Mouse (Mus musculus) midbrain, embryonic 16.5 days (tissue): ENCODE data around the gene Iqsec1. TPM values are rescaled to one million over a fixed set of nuclear protein-coding genes. Genes with fewer than 3 reads are reported as not detected.

ENCODE experiments used
- ATAC-seq: fragments of 200-750 bp; cut with Nextera tagmentation; 2 replicates; pipeline ENCODE4 v1.8.0; 2017; ENCODE audit warnings: moderate TSS enrichment
- H3K27ac ChIP-seq: fragments of 300-500 bp; sonication (generic); 2 replicates; pipeline ENCODE4 v1.5.1; 2014; ENCODE audit warnings: mild to moderate bottlenecking, low read length, mixed read lengths
- H3K27me3 ChIP-seq: fragments of 300-500 bp; sonication (generic); 2 replicates; pipeline ENCODE4 v1.6.1; 2014; ENCODE audit warnings: low read depth, low read length, mixed read lengths; ENCODE audit not compliant: control insufficient read depth, insufficient read depth
- H3K36me3 ChIP-seq: fragments of 300-500 bp; sonication (generic); 2 replicates; pipeline ENCODE4 v1.6.1; 2014; ENCODE audit warnings: mild to moderate bottlenecking, low read length, moderate library complexity, mixed read lengths; ENCODE audit not compliant: control insufficient read depth, insufficient read depth
- H3K4me1 ChIP-seq: fragments of 300-500 bp; sonication (generic); 2 replicates; pipeline ENCODE4 v1.6.1; 2014; ENCODE audit warnings: mild to moderate bottlenecking, low read length, mixed read lengths; ENCODE audit not compliant: control insufficient read depth, insufficient read depth
- H3K4me2 ChIP-seq: fragments of 300-500 bp; sonication (generic); 2 replicates; pipeline ENCODE4 v1.6.1; 2014; ENCODE audit warnings: mild to moderate bottlenecking, low read length, mixed read lengths
- H3K4me3 ChIP-seq: fragments of 300-500 bp; sonication (generic); 2 replicates; pipeline ENCODE4 v1.5.1; 2014; ENCODE audit warnings: low read depth, mild to moderate bottlenecking, low read length, moderate library complexity, mixed read lengths
- H3K9ac ChIP-seq: fragments of 300-500 bp; sonication (generic); 2 replicates; pipeline ENCODE4 v1.6.1; 2014; ENCODE audit warnings: low read depth, low read length, mixed read lengths
- H3K9me3 ChIP-seq: fragments of 300-500 bp; sonication (generic); replicated peaks from 2 replicates; pipeline ENCODE4 v1.6.1; 2014; ENCODE audit warnings: mild to moderate bottlenecking, low read length, mixed read lengths; ENCODE audit not compliant: control insufficient read depth, poor library complexity, severe bottlenecking
- WGBS: fragments of 180-500 bp; shearing (Covaris S2); extraction: QIAGEN DNeasy Blood & Tissue Kit; methylation state at CpG from one replicate; pipeline ENCODE4 v1.1.7; 2014; 5-methylcytosine and 5-hydroxymethylcytosine counted together
- polyA plus RNA-seq: library from polyadenylated mRNA; unstranded; fragments of >200 nt; fragmentation: Nextera tagmentation; extraction: Ambion mirVana; gene quantifications from 2 replicates; pipeline ENCODE4 v1.2.1, GENCODE M21; 2015

Gene Iqsec1
- polyA plus RNA-seq, 1 experiment from 2014 or later = 25.6 TPM

- no peak overlapping the region for H3K4me3 ChIP-seq
- H3K4me1 ChIP-seq = peaks cover 22% of the 10 kb centered on the region
- no peak for ATAC-seq
- H3K27me3 ChIP-seq = no peaks in the 10 kb centered on the region
- H3K4me2 ChIP-seq = no peak overlapping the region
- no peaks in the 10 kb centered on the region for H3K36me3 ChIP-seq
- no peaks in the 10 kb centered on the region for H3K9me3 ChIP-seq
- 65% methylated on average over 1 of the region's 1 CpGs for WGBS
- no peak overlapping the region for H3K27ac ChIP-seq
- no peak overlapping the region for H3K9ac ChIP-seq
These were observed 288.4 kb downstream of the Iqsec1 start for GRCm38 (mm10) chr6:90700068-90700467.

DNA sequence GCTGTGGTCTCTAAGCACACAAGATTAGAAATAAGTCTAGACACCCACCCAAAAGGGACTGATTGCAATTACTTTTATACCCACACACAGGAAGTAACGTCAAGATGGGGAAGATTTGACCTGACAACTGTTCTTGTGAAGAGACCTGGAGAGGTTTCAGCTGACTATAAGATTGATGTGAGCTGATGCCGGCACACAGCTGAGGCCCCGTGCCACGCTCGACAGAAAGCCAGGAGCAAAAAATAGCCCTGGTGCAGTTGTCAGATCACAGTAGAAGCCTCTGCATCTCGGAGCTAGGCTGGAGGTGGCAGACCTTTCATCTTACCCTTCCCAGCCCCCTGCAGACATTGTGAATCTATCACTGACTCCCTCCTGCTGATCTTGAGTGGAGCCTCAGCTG lies 289.6 kb downstream of the Iqsec1 start:
- Histone ChIP-seq H3K36me3 (no peaks in the 10 kb centered on the region), H3K4me3 (no peak overlapping the region), H3K4me1 (peaks cover 16% of the 10 kb centered on the region), H3K9me3 (no peaks in the 10 kb centered on the region), H3K27me3 (no peaks in the 10 kb centered on the region), H3K4me2 (no peak overlapping the region), H3K9ac (no peak overlapping the region), H3K27ac (no peak overlapping the region)
- no peak for ATAC-seq
- 43% methylated on average over 6 of the region's 6 CpGs for WGBS

- ATAC-seq = no peak
- Histone ChIP-seq H3K9me3 (no peaks in the 10 kb centered on the region), H3K4me3 (no peak overlapping the region), H3K36me3 (peaks cover 11% of the 10 kb centered on the region), H3K27me3 (no peaks in the 10 kb centered on the region), H3K9ac (no peak overlapping the region), H3K4me2 (no peak overlapping the region), H3K4me1 (peaks cover 6% of the 10 kb centered on the region), H3K27ac (no peak overlapping the region)
- 86% methylated on average over 1 of the region's 1 CpGs for WGBS
These were observed 292.7 kb downstream of the Iqsec1 start for GRCm38 (mm10) chr6:90695754-90696153.

- Histone ChIP-seq H3K27ac (no peak overlapping the region), H3K9me3 (no peaks in the 10 kb centered on the region), H3K4me1 (no peaks in the 10 kb centered on the region), H3K36me3 (peaks cover 27% of the 10 kb centered on the region), H3K27me3 (no peaks in the 10 kb centered on the region), H3K4me3 (no peak overlapping the region), H3K9ac (no peak overlapping the region), H3K4me2 (no peak overlapping the region)
- ATAC-seq = no peak
- WGBS = 72% methylated on average over 2 of the region's 2 CpGs
These were observed 296.1 kb downstream of the Iqsec1 start for GRCm38 (mm10) chr6:90692404-90692803.

DNA sequence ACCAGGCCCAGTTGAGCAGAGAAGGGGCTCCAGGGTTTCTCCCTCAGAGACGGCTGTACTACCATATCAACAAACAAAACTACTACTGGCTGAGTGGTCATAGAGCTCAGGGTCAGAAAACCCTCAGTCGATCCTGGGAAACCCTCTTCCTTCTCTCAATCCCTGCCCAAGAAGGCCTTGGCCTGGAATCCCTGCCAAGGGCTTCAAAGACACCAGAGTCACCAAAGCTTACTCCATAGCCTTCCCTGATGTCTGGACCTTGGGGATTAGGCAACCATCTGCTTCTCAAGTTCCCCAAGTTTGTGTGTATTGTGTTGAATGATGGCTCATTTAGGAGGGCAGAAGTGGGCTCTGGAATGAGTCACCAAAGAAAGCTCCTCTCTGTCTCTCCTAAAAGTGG lies 296.6 kb downstream of the Iqsec1 start:
- H3K36me3 ChIP-seq = peaks cover 27% of the 10 kb centered on the region
- H3K4me1 ChIP-seq = no peaks in the 10 kb centered on the region
- 86% methylated on average over 2 of the region's 2 CpGs for WGBS
- no peak for ATAC-seq
- no peaks in the 10 kb centered on the region for H3K27me3 ChIP-seq
- H3K4me3 ChIP-seq = no peak overlapping the region
- H3K9me3 ChIP-seq = no peaks in the 10 kb centered on the region
- H3K9ac ChIP-seq = no peak overlapping the region
- no peak overlapping the region for H3K4me2 ChIP-seq
- no peak overlapping the region for H3K27ac ChIP-seq

DNA sequence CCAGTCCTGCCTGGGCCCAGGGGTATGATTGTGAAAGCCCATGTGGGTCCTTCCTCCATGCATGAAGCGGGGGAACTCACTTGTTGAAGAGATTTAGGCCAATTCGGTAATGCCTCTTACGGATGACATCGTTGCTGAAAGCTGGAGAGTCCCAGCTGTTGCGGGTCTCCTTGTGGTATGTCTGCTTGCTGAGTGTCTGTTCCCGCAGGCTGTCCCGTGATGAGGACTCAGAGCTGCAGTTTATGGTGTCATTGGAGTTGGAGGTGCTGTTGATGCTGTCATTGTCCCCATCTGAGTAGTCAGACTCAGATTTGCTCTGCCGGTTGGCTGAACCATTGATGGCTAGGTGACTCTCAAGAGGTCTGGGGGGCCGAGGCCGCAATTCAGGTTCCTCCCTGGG lies 299.0 kb downstream of the Iqsec1 start:
- WGBS = 91% methylated on average over 10 of the region's 10 CpGs
- Histone ChIP-seq H3K27me3 (no peaks in the 10 kb centered on the region), H3K4me1 (0 out of 2 replicates have a peak, but pooled peaks cover 2% of the 10 kb centered on the region), H3K9me3 (no peaks in the 10 kb centered on the region), H3K4me2 (no peak overlapping the region), H3K27ac (no peak overlapping the region), H3K9ac (no peak overlapping the region), H3K36me3 (peaks cover 27% of the 10 kb centered on the region), H3K4me3 (no peak overlapping the region)
- no peak for ATAC-seq

- H3K9me3 ChIP-seq = no peaks in the 10 kb centered on the region
- H3K4me2 ChIP-seq = no peak overlapping the region
- no peak for ATAC-seq
- no peak overlapping the region for H3K9ac ChIP-seq
- H3K4me3 ChIP-seq = no peak overlapping the region
- 0 out of 2 replicates have a peak, but pooled peaks cover 2% of the 10 kb centered on the region for H3K4me1 ChIP-seq
- 86% methylated on average over 3 of the region's 3 CpGs for WGBS
- no peaks in the 10 kb centered on the region for H3K27me3 ChIP-seq
- H3K27ac ChIP-seq = no peak overlapping the region
- H3K36me3 ChIP-seq = peaks cover 27% of the 10 kb centered on the region
These were observed 299.7 kb downstream of the Iqsec1 start for GRCm38 (mm10) chr6:90688742-90689141.

DNA sequence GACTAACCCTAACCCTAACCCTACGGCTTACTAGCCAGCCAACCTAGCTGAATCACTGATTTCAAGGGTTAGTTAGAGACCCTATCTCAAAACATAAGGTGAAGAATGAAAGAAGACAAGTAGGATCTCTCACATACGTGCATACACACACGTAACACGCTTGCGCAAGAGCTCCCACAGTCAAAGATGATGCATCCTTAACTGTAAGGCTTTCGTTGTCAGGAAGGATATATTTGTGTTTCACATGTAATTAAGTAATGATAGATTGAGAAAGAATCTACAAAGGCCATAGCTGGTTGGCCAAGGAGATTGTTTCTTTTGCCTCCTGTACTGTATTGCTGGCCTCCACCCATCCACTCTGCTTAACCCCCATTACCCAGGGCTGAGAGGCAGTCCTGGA lies 300.5 kb downstream of the Iqsec1 start:
- no peak for ATAC-seq
- 97% methylated on average over 6 of the region's 6 CpGs for WGBS
- Histone ChIP-seq H3K9me3 (no peaks in the 10 kb centered on the region), H3K36me3 (peaks cover 24% of the 10 kb centered on the region), H3K27me3 (no peaks in the 10 kb centered on the region), H3K27ac (no peak overlapping the region), H3K4me1 (0 out of 2 replicates have a peak, but pooled peaks cover 2% of the 10 kb centered on the region), H3K4me2 (no peak overlapping the region), H3K4me3 (no peak overlapping the region), H3K9ac (no peak overlapping the region)

DNA sequence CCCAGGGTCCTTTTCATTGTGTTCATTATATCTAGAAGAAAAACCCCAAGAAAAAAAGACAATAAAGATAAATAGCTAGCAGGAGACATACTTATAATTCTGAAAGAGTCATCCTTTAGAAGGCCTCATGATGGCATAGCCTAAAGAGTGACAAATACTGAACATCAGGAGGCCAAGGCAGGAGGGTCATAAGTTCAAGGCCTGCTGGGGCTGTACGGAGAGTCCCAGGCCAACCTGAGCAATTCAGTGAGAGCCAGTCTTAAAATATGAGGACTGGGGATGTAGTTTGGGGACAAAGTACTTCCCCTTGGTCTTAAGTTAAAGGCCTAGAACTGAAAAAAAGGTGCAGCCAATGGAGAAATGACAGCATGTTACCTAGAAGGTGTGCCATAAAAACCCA lies 301.7 kb downstream of the Iqsec1 start:
- ATAC-seq = no peak
- Histone ChIP-seq H3K4me1 (0 out of 2 replicates have a peak, but pooled peaks cover 2% of the 10 kb centered on the region), H3K9me3 (no peaks in the 10 kb centered on the region), H3K9ac (no peak overlapping the region), H3K4me3 (no peak overlapping the region), H3K27ac (no peak overlapping the region), H3K27me3 (no peaks in the 10 kb centered on the region), H3K36me3 (peaks cover 20% of the 10 kb centered on the region), H3K4me2 (no peak overlapping the region)
- 61% methylated on average over 1 of the region's 1 CpGs for WGBS
